Mouse (Mus musculus) kidney, postnatal 0 days (tissue): ENCODE results near the gene Satb1. TPM values are rescaled to one million over a fixed set of nuclear protein-coding genes. Genes with fewer than 3 reads are reported as not detected.

Experiments used
- ATAC-seq: fragments of 200-750 bp; cut with Nextera tagmentation; replicated peaks from 2 replicates; pipeline ENCODE4 v1.8.0; 2017; ENCODE audit warnings: low read depth, moderate number of reproducible peaks, moderate TSS enrichment, moderate library complexity; ENCODE audit not compliant: low FRiP score
- DNase-seq: peaks from one replicate; pipeline ENCODE4 v3.0.0-alpha.2; 2016; ENCODE audit warnings: low spot score
- H3K27ac ChIP-seq: fragments of 300-500 bp; sonication (generic); 2 replicates; pipeline ENCODE4 v1.5.1; 2014; ENCODE audit warnings: mild to moderate bottlenecking
- H3K27me3 ChIP-seq: fragments of 300-500 bp; sonication (generic); 2 replicates; pipeline ENCODE4 v1.6.1; 2014; ENCODE audit warnings: low read length, mixed read lengths; ENCODE audit not compliant: insufficient read depth
- H3K36me3 ChIP-seq: fragments of 300-500 bp; sonication (generic); 2 replicates; pipeline ENCODE4 v1.6.1; 2014; ENCODE audit warnings: low read length, mixed read lengths; ENCODE audit not compliant: insufficient read depth
- H3K4me1 ChIP-seq: fragments of 300-500 bp; sonication (generic); replicated peaks from 2 replicates; pipeline ENCODE4 v1.6.1; 2014; ENCODE audit warnings: antibody characterized with exemption, low read length, mixed read lengths; ENCODE audit not compliant: insufficient read depth
- H3K4me2 ChIP-seq: fragments of 300-500 bp; sonication (generic); 2 replicates; pipeline ENCODE4 v1.6.1; 2014; ENCODE audit warnings: mild to moderate bottlenecking, low read length, moderate library complexity, mixed read lengths
- H3K4me3 ChIP-seq: fragments of 300-500 bp; sonication (generic); replicated peaks from 2 replicates; pipeline ENCODE4 v1.5.1; 2014; ENCODE audit warnings: low read depth, low read length
- H3K9ac ChIP-seq: fragments of 300-500 bp; sonication (generic); 2 replicates; pipeline ENCODE4 v1.6.1; 2014; ENCODE audit warnings: low read depth, low read length
- H3K9me3 ChIP-seq: fragments of 300-500 bp; sonication (generic); replicated peaks from 2 replicates; pipeline ENCODE4 v1.6.1; 2016; ENCODE audit warnings: low read length, inconsistent platforms, mixed read lengths
- CTCF ChIP-seq: IDR thresholded peaks from 2 replicates; pipeline ENCODE4 v1.5.1; 2016; ENCODE audit warnings: antibody characterized with exemption, low read depth, mild to moderate bottlenecking, moderate library complexity
- WGBS: fragments of 180-500 bp; shearing (Covaris S2); extraction: QIAGEN DNeasy Blood & Tissue Kit; methylation state at CpG from one replicate; pipeline ENCODE4 v1.1.7; 2014; 5-methylcytosine and 5-hydroxymethylcytosine counted together
- polyA plus RNA-seq: library from polyadenylated mRNA; unstranded; fragments of >200 nt; fragmentation: Nextera tagmentation; extraction: Ambion mirVana; gene quantifications from 2 replicates; pipeline ENCODE4 v1.2.1, GENCODE M21; 2015

Satb1 gene
- polyA plus RNA-seq, 1 experiment from 2014 or later: 5.5 TPM

DNA sequence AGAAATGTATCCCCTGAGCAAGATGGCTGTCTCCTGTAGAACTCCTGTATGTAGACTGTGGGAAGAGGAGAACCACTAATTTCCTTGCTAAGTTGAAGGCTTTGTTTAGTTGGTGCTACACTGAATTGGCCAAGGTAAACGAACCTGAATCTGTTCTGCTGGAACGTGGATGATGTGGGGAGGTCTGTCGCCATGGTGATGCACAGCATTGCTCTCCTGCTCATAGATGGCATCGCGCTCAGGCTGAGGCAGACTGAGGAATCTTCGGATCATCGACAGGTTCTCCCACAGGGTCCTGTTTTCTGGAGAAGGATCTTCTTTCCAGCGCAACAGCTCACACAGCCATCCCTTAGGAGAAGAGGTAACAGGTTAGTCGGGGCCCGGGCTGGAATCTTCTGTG lies 90.6 kb downstream of the Satb1 start:
- ATAC-seq: no peak
- Histone ChIP-seq H3K9me3 (no peaks in the 10 kb centered on the region), H3K9ac (no peak overlapping the region), H3K4me2 (no peak overlapping the region), H3K27ac (no peak overlapping the region), H3K27me3 (no peaks in the 10 kb centered on the region), H3K4me3 (no peak overlapping the region), H3K4me1 (no peaks in the 10 kb centered on the region), H3K36me3 (no peaks in the 10 kb centered on the region)
- WGBS: 76% methylated on average over 10 of the region's 10 CpGs
- DNase-seq: no peak
- no peak for TF ChIP-seq CTCF

DNA sequence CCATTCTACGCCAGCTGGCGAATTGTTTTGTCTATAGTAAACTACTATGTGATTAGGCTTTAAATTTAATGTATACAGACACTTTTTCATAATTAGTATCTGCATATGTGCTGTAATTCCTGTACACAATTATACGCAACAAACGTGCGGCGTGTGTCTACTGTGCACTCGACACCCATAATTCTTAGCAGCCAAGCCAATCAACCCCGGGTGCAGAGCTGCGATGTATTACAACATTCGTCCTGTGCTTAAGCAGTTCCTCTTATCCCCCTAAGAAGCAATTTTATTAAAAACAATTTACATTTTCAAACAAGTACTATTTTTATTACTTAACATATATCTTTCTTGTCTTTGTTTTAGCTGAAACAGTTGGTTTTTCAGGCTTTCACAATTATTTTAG lies 92.0 kb downstream of the Satb1 start:
- 94% methylated on average over 10 of the region's 10 CpGs for WGBS
- DNase-seq (no peak), ATAC-seq (no peak)

DNA sequence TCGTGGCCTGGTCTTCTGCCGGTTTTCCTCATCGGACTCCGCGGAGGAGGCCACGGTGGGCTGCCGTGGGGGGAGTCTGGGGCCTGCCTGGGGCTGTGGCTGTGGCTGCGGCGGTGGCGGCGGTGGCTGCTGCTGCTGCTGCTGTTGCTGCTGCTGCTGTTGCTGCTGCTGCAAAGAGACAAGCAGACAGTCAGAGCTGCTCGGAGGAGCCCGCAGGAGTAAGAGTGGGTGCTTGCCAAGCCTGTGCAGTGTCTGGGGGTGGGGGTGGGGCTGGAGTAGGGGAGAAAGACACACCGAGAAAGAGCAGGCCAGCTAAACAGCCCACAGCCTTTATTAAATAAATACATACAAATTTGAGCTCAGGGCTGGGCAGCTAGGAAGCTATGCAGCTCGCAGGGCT lies 92.8 kb downstream of the Satb1 start:
- Histone ChIP-seq H3K27ac (no peak overlapping the region), H3K4me3 (no peak overlapping the region), H3K36me3 (no peaks in the 10 kb centered on the region), H3K4me1 (no peaks in the 10 kb centered on the region), H3K4me2 (no peak overlapping the region), H3K9me3 (no peaks in the 10 kb centered on the region), H3K27me3 (no peaks in the 10 kb centered on the region), H3K9ac (no peak overlapping the region)
- ATAC-seq (no peak), DNase-seq (no peak)
- whole genome bisulfite sequencing: 85% methylated on average over 15 of the region's 15 CpGs
- TF ChIP-seq CTCF: no peak

More for the DNA sequence above, 92.0 kb downstream of the Satb1 start:
- Histone ChIP-seq H3K4me1 (no peaks in the 10 kb centered on the region), H3K27me3 (no peaks in the 10 kb centered on the region), H3K27ac (no peak overlapping the region), H3K4me3 (no peak overlapping the region), H3K9ac (no peak overlapping the region), H3K9me3 (no peaks in the 10 kb centered on the region), H3K36me3 (no peaks in the 10 kb centered on the region), H3K4me2 (no peak overlapping the region)
- TF ChIP-seq CTCF: no peak

DNA sequence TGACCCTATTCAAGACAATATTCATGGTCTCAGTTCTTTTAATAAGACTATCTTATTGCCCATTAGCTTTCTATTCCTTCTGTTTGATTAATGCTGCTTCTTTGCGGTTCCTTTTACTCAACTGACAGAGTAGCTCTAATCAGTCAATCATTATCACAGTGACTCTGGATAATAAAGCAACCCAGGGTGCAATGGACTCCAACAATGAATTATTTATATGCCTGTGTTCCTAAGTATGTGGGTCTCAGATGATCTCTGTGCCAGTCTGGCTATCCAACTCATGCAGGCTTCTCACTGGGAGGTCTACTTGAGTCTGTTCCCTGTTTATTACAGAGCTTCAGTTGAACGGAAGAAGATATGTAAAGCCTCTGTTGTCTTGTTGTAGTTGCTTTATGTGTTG lies 108.6 kb downstream of the Satb1 start:
- ATAC-seq: no peak
- no peaks in the 10 kb centered on the region for H3K27me3 ChIP-seq
- no peak overlapping the region for H3K4me3 ChIP-seq
- no peaks in the 10 kb centered on the region for H3K36me3 ChIP-seq
- TF ChIP-seq CTCF: no peak
- H3K27ac ChIP-seq: no peak overlapping the region
- WGBS: 94% methylated on average over 2 of the region's 2 CpGs
- H3K4me1 ChIP-seq: no peaks in the 10 kb centered on the region
- H3K4me2 ChIP-seq: no peak overlapping the region
- no peak overlapping the region for H3K9ac ChIP-seq
- DNase-seq: no peak
- H3K9me3 ChIP-seq: no peaks in the 10 kb centered on the region

DNA sequence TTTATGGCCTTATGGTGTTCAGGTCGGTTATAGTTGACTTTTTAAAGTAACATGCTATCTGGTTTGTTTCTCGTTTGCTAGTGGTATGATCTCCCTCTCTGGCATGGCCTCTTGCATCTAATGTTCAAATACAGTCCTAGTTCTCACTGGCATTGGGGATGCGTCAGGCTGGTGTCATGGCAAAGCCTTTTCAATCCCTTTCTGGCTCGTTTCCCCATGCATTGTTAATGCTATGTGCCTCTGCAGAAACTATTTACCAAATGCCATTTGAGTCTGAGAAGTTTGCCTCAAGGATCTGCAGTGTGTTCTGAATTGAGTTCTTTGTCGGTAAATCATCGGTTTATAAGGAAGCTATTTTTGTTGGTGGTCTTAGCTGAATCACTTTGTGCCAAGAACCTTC lies 137.4 kb downstream of the Satb1 start:
- Histone ChIP-seq H3K27me3 (no peaks in the 10 kb centered on the region), H3K27ac (no peak overlapping the region), H3K4me1 (no peaks in the 10 kb centered on the region), H3K4me3 (no peak overlapping the region), H3K9ac (no peak overlapping the region), H3K4me2 (no peak overlapping the region), H3K36me3 (no peaks in the 10 kb centered on the region), H3K9me3 (no peaks in the 10 kb centered on the region)
- ATAC-seq: no peak
- DNase-seq: no peak
- 83% methylated on average over 6 of the region's 6 CpGs for WGBS
- TF ChIP-seq CTCF: no peak

DNA sequence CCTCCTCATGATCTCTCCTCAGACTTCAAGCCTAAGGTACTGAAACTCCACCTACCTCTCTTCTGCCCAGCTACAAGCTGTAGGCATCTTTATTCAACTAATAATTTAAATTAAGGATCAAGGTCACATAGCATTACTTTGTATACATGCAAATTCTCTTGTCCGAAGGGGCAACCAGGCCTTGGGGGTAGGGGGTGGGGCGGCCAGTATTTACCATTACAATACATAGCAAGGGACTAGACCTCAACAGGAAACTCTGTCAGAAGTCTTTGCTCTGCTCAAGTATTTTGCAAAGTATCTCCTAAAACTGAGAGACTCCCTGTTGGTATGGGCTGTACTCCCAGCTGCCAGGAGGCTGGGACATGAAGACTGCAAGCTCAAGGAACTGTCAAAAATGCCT lies 137.8 kb downstream of the Satb1 start:
- Histone ChIP-seq H3K4me3 (no peak overlapping the region), H3K9ac (no peak overlapping the region), H3K9me3 (no peaks in the 10 kb centered on the region), H3K4me2 (no peak overlapping the region), H3K4me1 (no peaks in the 10 kb centered on the region), H3K27ac (no peak overlapping the region), H3K27me3 (no peaks in the 10 kb centered on the region), H3K36me3 (no peaks in the 10 kb centered on the region)
- TF ChIP-seq CTCF: no peak
- ATAC-seq (no peak), DNase-seq (no peak)
- WGBS: 71% methylated on average over 2 of the region's 2 CpGs

DNA sequence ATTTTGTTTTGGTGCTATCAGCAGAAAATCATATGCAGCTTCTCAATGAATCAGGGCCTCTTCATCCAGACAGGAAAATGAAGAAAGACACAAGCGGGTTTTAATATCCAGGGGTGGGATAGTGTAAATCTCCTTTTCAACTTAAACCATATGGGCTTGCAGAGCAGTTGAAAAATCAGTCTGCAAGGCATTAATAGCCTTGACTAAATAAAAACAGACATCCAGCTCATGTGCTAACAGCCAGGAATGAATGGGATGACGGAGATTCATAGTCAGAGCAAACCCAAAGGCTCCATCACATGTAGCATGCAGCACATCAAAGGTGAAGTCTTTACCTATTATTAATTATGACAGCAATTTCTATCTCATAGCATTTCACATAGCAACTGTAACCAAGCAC lies 142.6 kb downstream of the Satb1 start:
- Histone ChIP-seq H3K9me3 (no peaks in the 10 kb centered on the region), H3K27me3 (no peaks in the 10 kb centered on the region), H3K4me2 (no peak overlapping the region), H3K4me1 (no peaks in the 10 kb centered on the region), H3K27ac (no peak overlapping the region), H3K9ac (no peak overlapping the region), H3K36me3 (no peaks in the 10 kb centered on the region), H3K4me3 (no peak overlapping the region)
- WGBS: 87% methylated on average over 2 of the region's 2 CpGs
- no peak for TF ChIP-seq CTCF
- DNase-seq (no peak), ATAC-seq (no peak)
